Mouse (Mus musculus): ENCODE measurements around the gene Nt5dc3. TPM values are rescaled to one million over a fixed set of nuclear protein-coding genes. Genes with fewer than 3 reads are reported as not detected.

The Nt5dc3 gene
- polyA plus RNA-seq, 1 experiment from 2014 or later: 2.1 TPM

- H3K9me3 ChIP-seq: no peaks in the 10 kb centered on the region
- no peaks in the 10 kb centered on the region for H3K27me3 ChIP-seq (replicated peaks)
- WGBS: 84% methylated on average over 4 of the region's 4 CpGs
- ATAC-seq (ENCODE audit: extremely low read depth, insufficient number of reproducible peaks, low FRiP score, low TSS enrichment): no peak
- H3K36me3 ChIP-seq: no peaks in the 10 kb centered on the region
- no peak overlapping the region for H3K27ac ChIP-seq (replicated peaks)
- peaks cover 22% of the 10 kb centered on the region for H3K4me1 ChIP-seq
- no peak overlapping the region for H3K4me3 ChIP-seq
- no peak overlapping the region for H3K4me2 ChIP-seq
- H3K9ac ChIP-seq: no peak overlapping the region
Measured at GRCm38 (mm10) chr10:86849087-86849486, 70.3 kb downstream of the Nt5dc3 start.

DNA sequence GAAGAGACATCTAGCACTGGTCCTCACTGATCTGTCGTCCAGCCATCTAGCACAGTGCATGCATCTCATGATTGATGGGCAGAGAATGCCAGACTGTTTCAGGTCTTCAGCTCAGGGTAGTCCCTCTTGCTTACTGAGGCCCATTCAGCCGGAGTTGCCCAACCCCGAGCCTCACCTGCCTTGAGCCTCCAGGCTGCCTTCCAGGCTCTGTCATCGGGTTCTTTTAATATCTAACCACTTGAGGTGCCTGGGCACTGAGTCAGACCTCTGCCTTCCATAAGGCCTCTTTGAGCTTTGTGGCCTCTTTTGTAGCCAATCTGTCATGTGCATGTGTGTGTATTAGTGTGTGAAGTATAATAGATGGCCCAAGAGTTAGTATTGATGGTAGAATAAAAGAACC is 70.7 kb downstream of the Nt5dc3 start:
- no peak overlapping the region for H3K4me2 ChIP-seq
- ATAC-seq (ENCODE audit: extremely low read depth, insufficient number of reproducible peaks, low FRiP score, low TSS enrichment): no peak
- no peak overlapping the region for H3K27ac ChIP-seq (replicated peaks)
- no peaks in the 10 kb centered on the region for H3K36me3 ChIP-seq
- no peak overlapping the region for H3K4me3 ChIP-seq
- H3K9me3 ChIP-seq: no peaks in the 10 kb centered on the region
- H3K27me3 ChIP-seq (replicated peaks): no peaks in the 10 kb centered on the region
- 52% methylated on average over 4 of the region's 4 CpGs for WGBS
- H3K9ac ChIP-seq: no peak overlapping the region
- peaks cover 22% of the 10 kb centered on the region for H3K4me1 ChIP-seq

- Histone ChIP-seq H3K9ac (no peak overlapping the region), H3K9me3 (no peaks in the 10 kb centered on the region), H3K27me3 (replicated peaks) (no peaks in the 10 kb centered on the region), H3K27ac (replicated peaks) (no peak overlapping the region), H3K36me3 (no peaks in the 10 kb centered on the region), H3K4me1 (peaks cover 19% of the 10 kb centered on the region), H3K4me2 (no peak overlapping the region), H3K4me3 (no peak overlapping the region)
- no peak for ATAC-seq (ENCODE audit: extremely low read depth, insufficient number of reproducible peaks, low FRiP score, low TSS enrichment)
- WGBS: 79% methylated on average over 6 of the region's 6 CpGs
Measured at GRCm38 (mm10) chr10:86852160-86852559, 73.4 kb downstream of the Nt5dc3 start.

GRCm38 (mm10) chr10:86853433-86853832 is 74.6 kb downstream of the Nt5dc3 start:
- no peaks in the 10 kb centered on the region for H3K36me3 ChIP-seq
- H3K9me3 ChIP-seq: no peaks in the 10 kb centered on the region
- no peak overlapping the region for H3K4me2 ChIP-seq
- no peaks in the 10 kb centered on the region for H3K27me3 ChIP-seq (replicated peaks)
- WGBS: 80% methylated on average over 3 of the region's 3 CpGs
- H3K4me1 ChIP-seq: peaks cover 13% of the 10 kb centered on the region
- no peak overlapping the region for H3K4me3 ChIP-seq
- H3K9ac ChIP-seq: no peak overlapping the region
- ATAC-seq (ENCODE audit: extremely low read depth, insufficient number of reproducible peaks, low FRiP score, low TSS enrichment): no peak
- no peak overlapping the region for H3K27ac ChIP-seq (replicated peaks)

DNA sequence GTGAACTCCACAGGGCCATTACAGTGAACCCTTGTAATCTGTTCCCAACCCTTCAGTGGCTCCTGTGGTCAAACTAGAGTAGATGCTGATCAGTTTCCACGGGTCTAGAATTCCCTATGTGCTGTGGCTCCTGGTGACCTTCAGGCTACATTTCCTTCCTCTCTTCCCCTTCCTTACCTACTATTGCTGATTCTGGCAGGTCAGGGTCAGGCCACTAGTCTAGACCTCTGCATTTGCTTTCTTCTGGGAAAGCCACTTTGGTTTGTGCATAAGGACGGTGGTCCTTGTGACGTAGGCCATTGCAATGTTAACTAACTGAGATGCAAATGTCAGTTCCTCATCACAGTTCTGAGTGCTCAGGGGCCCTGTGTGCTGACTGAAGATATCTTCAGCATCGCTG is 81.6 kb downstream of the Nt5dc3 start:
- Histone ChIP-seq H3K4me2 (no peak overlapping the region), H3K9me3 (no peaks in the 10 kb centered on the region), H3K9ac (no peak overlapping the region), H3K27me3 (replicated peaks) (no peaks in the 10 kb centered on the region), H3K4me3 (no peak overlapping the region), H3K4me1 (0 out of 2 replicates have a peak, but pooled peaks cover 6% of the 10 kb centered on the region), H3K27ac (replicated peaks) (no peak overlapping the region), H3K36me3 (no peaks in the 10 kb centered on the region)
- ATAC-seq (ENCODE audit: extremely low read depth, insufficient number of reproducible peaks, low FRiP score, low TSS enrichment): no peak
- 68% methylated on average over 4 of the region's 4 CpGs for WGBS

DNA sequence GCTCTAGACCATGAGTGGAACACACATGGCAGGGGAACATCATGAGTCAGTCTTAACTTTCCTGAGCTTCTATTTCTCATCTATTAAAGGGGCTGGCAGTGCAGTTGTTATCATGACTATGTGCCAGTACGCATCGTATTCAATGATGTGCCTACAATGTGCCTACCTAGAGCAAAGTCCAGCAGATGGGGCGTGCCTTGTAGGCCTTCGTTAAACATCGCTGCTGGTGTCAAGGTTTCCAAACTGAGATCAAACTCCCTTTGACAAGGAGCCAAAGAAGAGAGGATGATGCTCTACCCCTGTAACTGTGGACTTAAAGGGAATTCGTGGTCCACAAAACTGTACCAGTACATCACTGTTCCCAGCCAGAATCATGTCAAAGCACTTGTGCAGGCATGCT is 83.7 kb downstream of the Nt5dc3 start:
- Histone ChIP-seq H3K4me3 (no peak overlapping the region), H3K9me3 (no peaks in the 10 kb centered on the region), H3K9ac (no peak overlapping the region), H3K4me1 (0 out of 2 replicates have a peak, but pooled peaks cover 6% of the 10 kb centered on the region), H3K27me3 (replicated peaks) (no peaks in the 10 kb centered on the region), H3K4me2 (no peak overlapping the region), H3K27ac (replicated peaks) (no peak overlapping the region), H3K36me3 (no peaks in the 10 kb centered on the region)
- ATAC-seq (ENCODE audit: extremely low read depth, insufficient number of reproducible peaks, low FRiP score, low TSS enrichment): no peak
- WGBS: 85% methylated on average over 6 of the region's 6 CpGs

- Histone ChIP-seq H3K4me1 (0 out of 2 replicates have a peak, but pooled peaks cover 6% of the 10 kb centered on the region), H3K27ac (replicated peaks) (no peak overlapping the region), H3K9me3 (no peaks in the 10 kb centered on the region), H3K4me3 (no peak overlapping the region), H3K4me2 (no peak overlapping the region), H3K27me3 (replicated peaks) (no peaks in the 10 kb centered on the region), H3K36me3 (no peaks in the 10 kb centered on the region), H3K9ac (no peak overlapping the region)
- WGBS: 84% methylated on average over 6 of the region's 6 CpGs
- ATAC-seq (ENCODE audit: extremely low read depth, insufficient number of reproducible peaks, low FRiP score, low TSS enrichment): no peak
Measured at GRCm38 (mm10) chr10:86863429-86863828, 84.6 kb downstream of the Nt5dc3 start.

GRCm38 (mm10) chr10:86872121-86872520 is 93.3 kb downstream of the Nt5dc3 start:
- no peak for ATAC-seq (ENCODE audit: extremely low read depth, insufficient number of reproducible peaks, low FRiP score, low TSS enrichment)
- Histone ChIP-seq H3K4me3 (no peak overlapping the region), H3K27me3 (replicated peaks) (no peaks in the 10 kb centered on the region), H3K36me3 (no peaks in the 10 kb centered on the region), H3K9me3 (no peaks in the 10 kb centered on the region), H3K9ac (no peak overlapping the region), H3K4me2 (no peak overlapping the region), H3K27ac (replicated peaks) (no peak overlapping the region), H3K4me1 (peaks cover 11% of the 10 kb centered on the region)
- WGBS: 55% methylated on average over 7 of the region's 7 CpGs

GRCm38 (mm10) chr10:86872591-86872990 is 93.8 kb downstream of the Nt5dc3 start:
- no peak for ATAC-seq (ENCODE audit: extremely low read depth, insufficient number of reproducible peaks, low FRiP score, low TSS enrichment)
- Histone ChIP-seq H3K27me3 (replicated peaks) (no peaks in the 10 kb centered on the region), H3K36me3 (no peaks in the 10 kb centered on the region)

DNA sequence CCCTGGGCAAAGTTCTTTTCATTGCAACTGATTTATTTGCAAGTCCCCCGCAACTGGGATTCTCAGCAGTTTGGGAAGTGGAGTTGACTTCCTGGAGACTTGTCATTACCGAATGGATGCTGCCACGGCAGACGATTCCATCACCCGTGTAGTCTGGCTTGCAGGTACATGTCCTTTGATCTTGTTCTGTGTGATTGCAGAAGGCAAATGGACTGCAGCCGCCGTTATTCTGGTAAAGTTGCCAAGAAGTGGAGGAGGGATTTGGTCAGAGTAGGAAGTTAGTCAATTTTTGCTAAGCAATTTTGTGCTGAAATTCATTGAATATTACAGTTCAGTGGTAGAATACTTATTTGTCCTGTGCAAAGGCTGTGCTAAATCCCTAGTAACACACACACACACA is 99.9 kb downstream of the Nt5dc3 start:
- Histone ChIP-seq H3K27ac (replicated peaks) (no peak overlapping the region), H3K4me3 (no peak overlapping the region), H3K9me3 (no peaks in the 10 kb centered on the region), H3K4me1 (no peaks in the 10 kb centered on the region), H3K27me3 (replicated peaks) (no peaks in the 10 kb centered on the region), H3K36me3 (no peaks in the 10 kb centered on the region), H3K4me2 (no peak overlapping the region), H3K9ac (no peak overlapping the region)
- WGBS: 84% methylated on average over 7 of the region's 7 CpGs
- no peak for ATAC-seq (ENCODE audit: extremely low read depth, insufficient number of reproducible peaks, low FRiP score, low TSS enrichment)

More at GRCm38 (mm10) chr10:86872591-86872990, 93.8 kb downstream of the Nt5dc3 start:
- Histone ChIP-seq H3K9me3 (no peaks in the 10 kb centered on the region), H3K4me1 (peaks cover 11% of the 10 kb centered on the region), H3K4me2 (no peak overlapping the region), H3K27ac (replicated peaks) (no peak overlapping the region), H3K4me3 (no peak overlapping the region), H3K9ac (no peak overlapping the region)
- 48% methylated on average over 5 of the region's 5 CpGs for WGBS

DNA sequence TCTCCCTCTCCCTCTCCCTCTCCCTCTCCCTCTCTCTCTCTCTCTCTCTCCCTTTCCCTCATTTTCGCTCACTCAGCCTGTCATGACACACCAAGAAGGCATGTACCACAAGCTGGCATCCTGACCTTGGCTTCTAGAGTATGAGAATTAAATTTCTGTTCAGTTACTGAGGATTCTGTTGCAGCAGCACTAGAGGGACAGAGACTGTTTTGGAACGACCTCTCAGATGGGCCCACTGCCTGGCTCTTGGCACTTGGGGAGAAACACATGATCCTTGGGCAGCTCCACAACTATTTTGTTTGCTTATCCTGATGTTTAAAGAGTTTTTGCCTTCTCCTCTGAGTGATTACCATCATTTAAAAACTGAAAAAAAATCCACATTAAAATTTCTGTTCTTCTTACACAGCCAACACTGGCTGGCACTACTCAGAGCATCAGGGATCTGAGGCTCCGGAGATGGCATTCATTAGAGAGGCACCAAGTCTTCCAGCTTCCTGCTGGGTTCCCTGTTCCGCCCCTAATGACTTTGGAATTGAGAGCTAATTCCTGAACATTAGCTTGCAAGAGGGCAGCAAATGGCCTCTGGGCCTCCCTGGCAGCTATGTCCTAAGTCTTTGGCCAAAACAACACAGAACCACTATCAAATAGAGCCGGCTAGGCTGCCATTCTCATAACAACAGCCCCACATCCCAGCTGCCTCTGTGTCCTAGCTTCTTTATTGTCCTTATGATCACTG is 101.4 kb downstream of the Nt5dc3 start:
- no peak overlapping the region for H3K27ac ChIP-seq (replicated peaks)
- H3K9ac ChIP-seq: no peak overlapping the region
- no peaks in the 10 kb centered on the region for H3K4me1 ChIP-seq
- WGBS: 56% methylated on average over 5 of the region's 5 CpGs
- H3K27me3 ChIP-seq (replicated peaks): no peaks in the 10 kb centered on the region
- H3K4me3 ChIP-seq: no peak overlapping the region
- H3K9me3 ChIP-seq: no peaks in the 10 kb centered on the region
- no peak overlapping the region for H3K4me2 ChIP-seq
- no peak for ATAC-seq (ENCODE audit: extremely low read depth, insufficient number of reproducible peaks, low FRiP score, low TSS enrichment)
- H3K36me3 ChIP-seq: no peaks in the 10 kb centered on the region

- H3K9me3 ChIP-seq: no peaks in the 10 kb centered on the region
- ATAC-seq (ENCODE audit: extremely low read depth, insufficient number of reproducible peaks, low FRiP score, low TSS enrichment): no peak
- no peak overlapping the region for H3K9ac ChIP-seq
- no peak overlapping the region for H3K4me2 ChIP-seq
- H3K4me1 ChIP-seq: no peaks in the 10 kb centered on the region
- H3K4me3 ChIP-seq: no peak overlapping the region
- H3K27ac ChIP-seq (replicated peaks): no peak overlapping the region
- H3K27me3 ChIP-seq (replicated peaks): no peaks in the 10 kb centered on the region
- no peaks in the 10 kb centered on the region for H3K36me3 ChIP-seq
Measured at GRCm38 (mm10) chr10:86881448-86881847, 102.6 kb downstream of the Nt5dc3 start.
